Mouse (Mus musculus) cerebellum, postnatal 36 days (tissue): Measurements from ENCODE around the gene Als2cr12.
"Not testable (repeated sequence)": the region's sequence is repeated elsewhere in the genome, so short reads cannot be mapped to it uniquely, and the experiment has no call there.

Experiments used
- DNase-seq, 2 experiments: peaks; one replicate each; pipeline ENCODE4 v3.0.0; 2021 to 2022; ENCODE audit warnings: mixed read lengths in 2 of 2

The Als2cr12 gene

DNA sequence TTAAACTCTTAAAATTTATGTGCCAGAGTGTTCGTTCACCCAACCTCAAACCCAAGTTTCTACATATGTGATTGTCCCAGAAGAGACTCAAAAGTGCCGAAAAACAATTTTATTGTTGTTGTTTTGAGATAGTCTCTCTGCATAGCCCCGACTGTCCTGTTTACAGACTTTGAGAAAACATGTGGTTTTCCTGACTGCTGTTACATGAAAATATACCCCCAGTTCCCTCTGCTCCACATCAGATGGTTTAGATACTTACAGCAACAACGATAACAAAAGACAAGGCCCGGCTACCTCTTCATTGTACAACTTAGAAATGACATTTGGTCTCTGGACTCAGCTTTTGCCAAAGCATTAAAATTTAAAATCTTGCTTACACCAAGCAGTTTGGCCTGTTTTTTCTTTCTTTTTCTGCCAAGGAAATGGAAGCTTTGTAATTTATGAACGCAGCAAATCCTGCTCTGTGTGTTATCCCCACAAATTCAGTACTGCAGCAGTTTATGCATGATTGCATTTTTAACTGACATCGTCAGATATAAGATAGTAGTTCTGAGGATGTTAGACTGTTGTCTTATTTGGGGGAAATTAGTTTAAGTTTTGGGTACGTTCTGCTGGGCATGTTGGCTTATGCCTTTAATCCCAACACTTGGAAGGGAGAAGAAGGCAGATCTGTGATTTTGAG is 21.9 kb upstream of the Als2cr12 start:
- DNase-seq = no peak

DNA sequence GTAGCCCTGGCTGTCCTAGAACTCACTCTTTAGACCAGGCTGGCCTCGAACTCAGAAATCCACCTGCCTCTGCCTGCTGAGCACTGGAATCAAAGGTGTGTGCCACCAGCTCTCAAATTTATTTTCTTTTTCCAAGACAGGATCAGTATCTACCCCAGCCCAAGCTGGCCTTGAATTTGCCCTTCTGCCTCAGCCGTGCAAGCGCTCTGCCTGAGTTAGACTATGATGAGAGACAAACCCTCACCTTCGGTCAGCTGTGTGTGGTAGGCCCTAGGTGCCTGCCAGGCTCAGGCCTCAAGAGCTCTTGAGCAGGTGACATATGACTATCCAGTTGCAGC is 21.1 kb upstream of the Als2cr12 start:
- DNase-seq = no peak

- DNase-seq = no peak
Measured at GRCm38 (mm10) chr1:58716162-58716882, 20.5 kb upstream of the Als2cr12 start.

GRCm38 (mm10) chr1:58715536-58715935 is 19.7 kb upstream of the Als2cr12 start:
- no peak for DNase-seq

DNA sequence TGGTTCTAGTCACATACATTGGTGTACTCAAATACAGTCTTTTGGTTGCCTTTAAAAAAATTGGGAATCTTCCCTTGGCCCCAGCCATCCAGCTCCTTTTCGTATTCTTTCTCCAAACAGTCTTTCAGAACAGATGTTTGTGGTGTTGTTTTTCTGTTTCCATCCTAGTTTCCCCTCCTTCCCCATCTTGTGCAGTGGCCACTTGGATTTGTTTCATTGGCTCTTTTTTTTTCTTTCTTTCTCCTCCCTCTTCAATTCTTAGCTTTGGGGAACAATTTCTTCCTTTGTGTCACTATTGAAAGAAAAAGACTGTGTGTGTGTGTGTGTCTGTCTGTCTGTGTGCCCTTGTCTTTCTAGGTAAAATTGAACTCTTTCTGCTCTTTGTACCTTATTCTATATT is 18.6 kb upstream of the Als2cr12 start:
- no peak for DNase-seq

GRCm38 (mm10) chr1:58713893-58714231 is 18.1 kb upstream of the Als2cr12 start:
- peak; percentile 74 to 83 for DNase-seq

GRCm38 (mm10) chr1:58713081-58713892 is 17.5 kb upstream of the Als2cr12 start:
- peak; percentile 52 to 67 for DNase-seq

DNA sequence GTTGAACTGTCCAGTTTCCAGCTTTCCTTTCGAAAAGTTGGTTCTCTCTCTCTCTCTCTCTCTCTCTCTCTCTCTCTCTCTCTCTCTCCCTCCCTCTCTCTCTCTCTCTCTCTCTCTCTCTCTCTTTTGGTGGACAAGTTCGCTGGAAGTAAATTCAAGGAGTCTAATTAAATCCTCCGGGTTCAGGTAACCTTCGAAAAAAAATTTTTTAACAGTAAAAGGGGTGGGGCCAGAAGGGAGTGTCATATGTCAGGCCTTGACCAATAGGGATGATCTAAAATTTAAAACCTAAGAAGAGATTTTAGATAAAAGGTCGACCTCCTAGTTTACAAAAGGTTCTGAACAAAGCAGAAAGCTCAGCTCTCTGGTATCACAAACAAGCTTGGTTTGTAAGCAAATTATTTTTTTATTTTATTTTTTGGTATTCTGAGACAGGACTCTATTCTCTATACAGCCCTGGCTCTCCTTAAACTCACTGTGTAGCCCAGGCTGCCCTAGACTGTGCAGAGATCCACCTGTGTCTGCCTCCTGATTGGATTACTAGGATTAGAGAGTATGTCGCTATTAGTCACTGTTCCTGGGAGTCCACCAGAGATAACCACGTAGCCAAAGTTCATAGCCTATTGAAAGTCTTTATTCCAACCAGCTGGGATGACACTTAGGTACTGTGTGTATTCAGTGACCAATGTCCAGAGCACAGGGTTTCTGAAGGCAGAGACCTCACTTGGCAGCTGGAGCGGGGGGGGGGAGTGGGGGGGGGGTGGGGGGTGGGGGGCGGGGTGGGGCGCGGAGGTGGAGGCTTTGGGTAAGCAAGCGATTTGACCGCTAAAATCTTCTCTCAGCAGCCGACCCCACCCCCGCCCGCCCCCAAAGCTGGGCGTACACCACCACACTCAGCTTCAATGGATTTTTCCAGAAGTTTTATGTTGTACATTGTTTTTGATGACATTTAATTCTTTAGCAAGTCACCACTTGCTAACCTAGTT is 16.6 kb upstream of the Als2cr12 start:
- DNase-seq = peak; percentile 11 to 45

GRCm38 (mm10) chr1:58711365-58712016 is 15.7 kb upstream of the Als2cr12 start, which contains the start of gene Cflar:
Gene Cflar, plus strand, starts transcription at chr1:58711508.
- peak; percentile 63 to 64 for DNase-seq

DNA sequence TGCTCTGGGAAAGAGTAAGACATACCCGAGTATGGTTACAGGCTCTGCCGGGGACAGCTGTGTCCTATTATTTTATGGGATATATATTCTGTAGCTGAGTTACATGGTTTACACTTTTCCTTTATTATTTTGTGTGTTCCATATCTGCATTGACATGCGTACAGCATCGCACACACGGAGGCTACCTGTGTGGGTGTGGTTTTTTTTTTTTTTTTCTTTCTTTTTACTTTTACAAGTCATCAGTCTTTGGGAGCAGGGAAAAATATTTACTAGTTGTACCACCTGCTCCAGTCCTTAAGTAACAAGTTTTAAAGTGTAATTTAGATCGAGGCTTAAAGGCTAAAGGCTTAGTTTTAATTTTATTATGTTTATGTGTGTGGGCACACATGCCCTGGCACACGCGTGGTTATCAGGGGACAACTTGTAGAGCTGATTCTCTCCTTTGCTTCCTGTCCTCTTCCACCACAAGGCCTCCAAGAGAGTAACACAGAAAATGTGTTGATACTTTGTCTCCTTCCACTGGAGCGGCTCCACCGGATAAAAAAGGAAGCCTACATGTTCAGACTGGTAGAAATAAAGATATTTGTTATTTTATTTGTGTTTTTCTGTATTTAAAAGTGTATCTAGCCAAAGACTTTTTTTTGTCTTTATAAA is 15.0 kb upstream of the Als2cr12 start:
- DNase-seq = no peak

GRCm38 (mm10) chr1:58710043-58710442 is 14.3 kb upstream of the Als2cr12 start:
- not testable (repeated sequence) for DNase-seq

- DNase-seq = not testable (repeated sequence)
Measured at GRCm38 (mm10) chr1:58700580-58701162, 4.9 kb upstream of the Als2cr12 start.

GRCm38 (mm10) chr1:58699988-58700387 is 4.2 kb upstream of the Als2cr12 start:
- DNase-seq = no peak

DNA sequence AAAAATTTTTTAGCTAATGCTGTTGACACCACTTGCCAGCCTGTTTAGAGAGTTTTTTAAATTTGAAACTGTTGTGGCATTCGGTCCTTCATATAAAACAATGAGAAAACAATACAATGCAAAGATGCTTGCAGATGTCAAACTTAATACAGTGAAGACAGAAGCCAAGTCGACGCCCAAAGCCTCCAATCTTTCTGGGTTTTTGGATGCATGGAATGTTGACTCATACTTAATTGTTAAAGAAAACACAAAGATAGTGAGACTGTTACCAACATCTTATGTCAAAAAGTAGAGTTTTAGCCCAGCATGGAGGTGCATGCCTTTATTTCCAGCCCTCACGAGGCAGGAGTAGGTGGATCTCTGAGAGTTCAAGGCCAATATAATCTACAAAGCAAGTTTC is 3.0 kb upstream of the Als2cr12 start:
- no peak for DNase-seq

DNA sequence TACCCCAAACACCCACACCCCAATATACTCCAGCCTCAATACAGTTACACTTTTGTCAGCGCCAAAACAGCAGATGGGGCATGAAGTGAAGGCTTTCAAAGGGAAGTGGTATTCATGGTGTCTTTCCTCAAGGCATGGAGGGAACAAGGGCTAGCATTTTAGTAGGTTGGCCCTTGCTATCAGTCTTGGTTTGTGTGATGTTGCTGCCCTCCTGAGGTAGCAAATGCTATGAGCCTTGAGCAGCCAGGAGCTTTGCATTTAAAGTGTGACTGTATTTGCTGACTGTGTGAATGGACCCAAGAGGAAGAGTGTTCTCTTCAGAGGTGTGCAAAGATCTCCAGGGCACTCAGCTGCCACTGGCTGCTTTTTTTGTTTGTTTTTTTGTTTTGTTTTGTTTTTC is 1.8 kb upstream of the Als2cr12 start:
- peak; percentile 23 to 41 for DNase-seq

- no peak for DNase-seq
Measured at GRCm38 (mm10) chr1:58693696-58694095, 2.1 kb downstream of the Als2cr12 start.

GRCm38 (mm10) chr1:58691718-58692117 is 4.1 kb downstream of the Als2cr12 start:
- not testable (repeated sequence) for DNase-seq

- not testable (repeated sequence) for DNase-seq
Measured at GRCm38 (mm10) chr1:58690834-58691488, 4.8 kb downstream of the Als2cr12 start.

DNA sequence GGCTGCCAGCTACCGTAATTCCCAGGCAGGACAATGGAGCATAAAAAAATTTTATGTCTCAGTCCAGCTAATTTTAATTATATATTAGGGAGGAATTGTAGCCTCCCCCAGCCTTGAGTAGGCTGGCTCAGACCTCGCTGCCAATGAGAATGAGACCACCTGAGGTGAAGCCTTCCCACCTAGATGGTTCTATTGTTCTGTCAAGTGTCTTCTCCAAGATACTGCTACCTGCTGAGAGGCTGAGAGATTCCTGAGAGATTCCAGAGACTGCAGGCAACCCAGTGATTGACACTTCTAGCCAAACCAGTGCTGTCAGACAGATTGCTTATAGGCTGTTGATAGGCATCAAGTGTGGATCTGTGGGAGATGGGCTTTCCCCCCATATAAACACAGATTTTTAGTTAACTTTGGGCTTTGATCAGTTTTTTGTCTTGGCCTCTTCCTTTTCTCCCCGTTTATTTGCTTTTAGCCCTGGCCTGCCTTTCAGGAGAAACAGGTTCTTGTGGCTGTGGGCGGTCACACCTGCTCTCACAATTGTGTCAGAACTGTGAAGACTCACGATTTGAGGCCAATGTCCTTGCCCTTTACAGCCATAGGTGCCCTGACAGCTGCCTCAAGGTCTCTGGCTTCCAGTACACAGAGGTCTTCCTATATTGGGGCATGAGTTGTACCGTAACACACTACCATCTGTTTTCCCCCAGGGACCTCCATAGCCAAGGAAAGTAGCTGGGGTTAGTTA is 5.6 kb downstream of the Als2cr12 start:
- no peak for DNase-seq

- DNase-seq = no peak
Measured at GRCm38 (mm10) chr1:58689426-58689825, 6.4 kb downstream of the Als2cr12 start.
